Mouse (Mus musculus): ENCODE data around the gene Abhd6. TPM values are rescaled to one million over a fixed set of nuclear protein-coding genes. Genes with fewer than 3 reads are reported as not detected.

Abhd6 gene
- total RNA-seq, 2 experiments from 2014 or later, result 0.47 to 0.54 TPM

DNA sequence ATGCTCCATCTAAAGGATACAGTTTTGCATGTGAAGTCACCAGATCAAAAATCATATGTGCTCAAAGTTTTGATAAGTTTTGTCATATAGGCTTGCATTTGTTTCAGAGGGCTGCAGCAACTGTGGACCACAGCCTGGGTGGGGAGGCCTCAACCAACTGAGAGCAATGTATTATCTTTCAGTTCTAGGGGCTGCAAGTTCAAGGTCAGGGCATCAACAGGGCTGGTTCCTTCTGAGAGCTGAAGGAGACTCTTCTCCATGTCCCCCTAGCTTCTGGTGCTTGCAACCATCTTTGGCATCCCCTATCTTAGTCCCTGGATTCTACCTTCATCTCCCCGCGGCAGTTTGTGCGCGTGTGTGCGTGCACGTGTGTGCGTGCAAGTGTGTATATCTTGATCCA lies 50.0 kb downstream of the Abhd6 start:
- no peak for ATAC-seq (replicated peaks; ENCODE audit: poor library complexity)

DNA sequence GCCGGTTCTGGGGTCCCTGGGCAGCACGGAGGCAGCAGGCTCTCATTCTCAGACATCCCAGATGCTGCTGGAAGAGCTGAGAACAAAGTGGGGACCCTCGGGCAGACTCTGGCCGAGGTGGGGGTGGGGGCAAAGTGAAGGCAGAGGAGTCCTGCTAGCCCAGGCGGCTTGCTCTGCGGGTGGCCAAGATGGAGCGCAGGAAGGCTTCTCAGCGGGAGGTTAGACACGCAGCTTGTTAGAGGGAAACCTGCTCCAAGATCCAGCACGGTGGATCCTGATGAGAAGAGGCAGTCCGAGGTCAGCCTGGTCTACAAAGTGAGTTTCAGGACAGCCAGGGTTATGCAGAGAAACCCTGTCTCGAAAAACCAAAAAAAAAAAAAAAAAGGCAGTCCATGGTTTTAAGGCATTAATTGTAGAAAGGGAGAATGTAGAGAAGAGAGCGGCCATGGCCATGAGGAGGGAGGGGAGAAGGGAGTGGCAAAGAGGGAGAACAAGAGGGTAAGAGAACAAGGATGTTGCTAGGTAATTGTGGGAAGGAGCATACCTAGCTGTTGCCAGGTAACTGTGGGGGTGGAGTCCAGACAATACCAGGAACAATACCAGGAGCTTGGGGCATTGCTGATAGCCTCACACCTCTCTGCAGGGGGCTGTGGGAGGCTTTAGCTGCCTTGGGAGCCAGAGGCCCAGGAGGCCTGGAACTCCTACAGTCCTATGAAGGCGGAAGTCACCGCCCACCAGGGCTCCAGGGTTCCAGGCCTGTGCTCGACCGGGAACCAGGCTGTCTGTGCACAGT lies 51.8 kb downstream of the Abhd6 start:
- ATAC-seq (replicated peaks; ENCODE audit: poor library complexity), result no peak

GRCm38 (mm10) chr14:8056076-8056475 lies 53.4 kb downstream of the Abhd6 start:
- ATAC-seq (replicated peaks; ENCODE audit: poor library complexity), result no peak

DNA sequence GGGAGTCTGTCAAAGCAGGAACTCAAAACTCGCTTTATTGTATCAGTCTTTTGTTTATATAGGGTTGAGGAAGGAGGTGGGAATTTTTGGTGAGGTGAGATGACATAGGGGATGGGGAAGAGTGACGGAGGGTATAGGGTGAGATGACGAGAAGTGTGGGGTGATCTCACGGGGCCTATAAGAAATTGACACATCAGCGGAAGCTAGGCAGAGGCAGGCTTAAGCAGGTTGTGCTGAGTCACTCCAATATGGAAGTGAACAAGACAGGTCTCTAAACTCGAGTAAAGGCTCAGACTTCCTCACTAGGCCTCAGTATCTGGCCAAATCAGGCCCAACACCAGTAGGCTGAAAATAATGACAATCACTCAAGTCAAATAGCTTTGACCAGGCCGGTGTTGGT lies 57.2 kb downstream of the Abhd6 start:
- ATAC-seq (replicated peaks; ENCODE audit: poor library complexity), result no peak

- ATAC-seq (replicated peaks; ENCODE audit: poor library complexity), result no peak
Measured at GRCm38 (mm10) chr14:8062076-8062475, 59.4 kb downstream of the Abhd6 start.

GRCm38 (mm10) chr14:8062537-8063301 lies 60.0 kb downstream of the Abhd6 start:
- ATAC-seq (replicated peaks; ENCODE audit: poor library complexity), result no peak

DNA sequence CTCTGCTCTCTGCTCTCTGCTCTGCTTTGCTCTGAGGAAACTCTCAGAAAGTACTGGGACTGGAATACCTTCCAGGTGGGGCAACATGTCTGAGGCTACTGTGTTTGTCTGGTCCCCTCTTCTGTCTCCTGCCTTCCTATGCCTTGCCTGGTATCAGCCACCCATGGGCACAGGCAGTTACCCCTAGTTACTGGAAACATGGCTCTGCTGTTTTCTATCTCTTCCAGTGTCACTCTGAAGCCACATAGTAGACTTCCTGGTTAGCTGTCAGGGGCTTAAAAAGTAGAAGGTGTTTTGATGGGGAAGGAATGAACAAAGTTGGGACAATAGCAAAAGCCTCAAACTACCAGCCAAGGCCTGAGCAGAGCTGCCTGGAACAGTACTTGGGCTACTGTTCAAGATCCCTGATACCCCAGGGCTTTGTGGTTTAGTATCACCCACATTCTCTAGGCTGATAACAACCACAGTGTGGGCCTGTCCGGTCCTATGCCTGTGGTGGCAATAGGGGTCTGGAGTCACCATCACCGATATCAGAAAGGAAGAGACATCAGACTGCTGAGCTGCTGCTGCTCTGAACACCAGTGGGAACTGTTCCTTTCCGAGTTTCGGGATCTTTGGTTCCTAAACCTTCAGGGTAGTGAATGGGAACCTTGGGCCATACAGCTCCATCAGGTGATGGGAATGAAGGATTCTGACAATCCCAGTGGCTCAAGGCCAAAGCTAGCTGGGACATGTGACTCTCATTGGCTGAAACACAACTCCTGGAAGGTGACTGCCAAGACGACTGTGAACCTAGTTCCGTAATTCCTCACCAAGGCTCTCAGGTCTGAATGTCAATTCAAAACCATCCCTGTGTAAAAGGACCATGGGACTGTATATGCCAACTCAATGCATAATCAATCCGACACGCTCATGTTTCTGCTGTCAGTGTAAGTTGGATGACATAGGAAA lies 61.4 kb downstream of the Abhd6 start:
- ATAC-seq (replicated peaks; ENCODE audit: poor library complexity), result peak; percentile 92

- ATAC-seq (replicated peaks; ENCODE audit: poor library complexity), result peak; percentile 95
Measured at GRCm38 (mm10) chr14:8080165-8080679, 77.5 kb downstream of the Abhd6 start, which contains the start of gene Rpp14. Gene Rpp14, plus strand, starts transcription at chr14:8080367.

DNA sequence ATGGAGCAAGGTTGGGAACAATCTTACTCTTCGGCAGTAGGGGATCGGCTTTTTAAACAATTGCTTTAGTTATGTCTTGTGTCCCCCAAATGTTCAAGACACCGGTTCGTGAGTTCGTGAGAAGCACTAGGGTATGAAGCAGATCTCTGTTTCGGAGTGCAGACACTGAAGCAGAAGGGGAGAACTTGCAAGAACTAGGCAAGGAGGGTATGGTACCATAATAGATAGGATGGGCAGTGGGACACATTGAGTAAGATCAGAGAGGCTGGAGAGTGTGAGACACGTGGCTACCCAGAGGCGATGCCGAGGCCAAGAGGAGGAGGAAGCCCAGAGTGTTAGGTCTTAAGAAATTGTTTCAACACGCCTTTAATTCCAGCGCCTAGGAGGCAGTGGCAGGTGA lies 78.0 kb downstream of the Abhd6 start:
- peak; percentile 76 for ATAC-seq (replicated peaks; ENCODE audit: poor library complexity)

- ATAC-seq (replicated peaks; ENCODE audit: poor library complexity), result no peak
Measured at GRCm38 (mm10) chr14:8082949-8083348, 80.2 kb downstream of the Abhd6 start.

DNA sequence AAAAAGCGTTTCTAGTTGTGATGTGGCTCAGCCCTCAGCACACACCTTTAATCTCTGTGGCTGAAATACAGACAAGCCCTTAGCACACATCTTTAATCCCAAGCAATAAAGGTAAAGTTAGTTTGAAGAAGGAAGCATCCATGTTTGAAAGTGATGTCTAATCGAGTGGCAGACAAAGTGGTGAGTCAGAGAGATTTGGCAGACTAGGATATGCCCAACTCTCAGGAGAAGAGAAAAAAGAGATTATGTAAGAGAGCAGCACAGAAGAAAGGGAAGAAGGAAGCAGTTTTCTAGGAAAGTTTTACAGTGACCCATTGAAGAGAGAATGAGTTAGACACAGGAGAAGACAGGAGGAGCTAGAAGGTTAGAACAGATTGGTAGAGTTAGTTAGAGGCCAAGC lies 86.3 kb downstream of the Abhd6 start:
- ATAC-seq (replicated peaks; ENCODE audit: poor library complexity), result no peak

DNA sequence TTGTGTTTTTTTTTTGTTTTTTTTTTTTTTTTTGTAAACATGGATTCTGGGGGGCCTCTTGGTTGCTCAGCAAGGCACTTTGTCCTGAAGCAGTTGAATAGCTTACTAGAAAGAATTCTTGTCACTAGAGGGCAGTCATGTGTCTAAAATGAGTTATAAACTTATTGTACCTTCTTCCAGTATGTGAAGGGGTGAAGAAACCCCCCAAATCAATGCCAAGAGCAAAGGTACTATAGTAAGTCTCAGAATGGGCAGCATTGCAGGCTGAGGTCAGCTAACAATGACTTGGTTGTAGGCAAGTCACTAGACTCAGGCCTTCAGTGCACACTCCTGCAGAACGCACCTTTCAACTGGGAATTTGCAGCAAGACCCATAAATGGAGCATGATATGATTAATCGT lies 89.9 kb downstream of the Abhd6 start:
- ATAC-seq (replicated peaks; ENCODE audit: poor library complexity), result peak; percentile 47

- peak; percentile 61 for ATAC-seq (replicated peaks; ENCODE audit: poor library complexity)
Measured at GRCm38 (mm10) chr14:8093427-8093826, 90.7 kb downstream of the Abhd6 start.

DNA sequence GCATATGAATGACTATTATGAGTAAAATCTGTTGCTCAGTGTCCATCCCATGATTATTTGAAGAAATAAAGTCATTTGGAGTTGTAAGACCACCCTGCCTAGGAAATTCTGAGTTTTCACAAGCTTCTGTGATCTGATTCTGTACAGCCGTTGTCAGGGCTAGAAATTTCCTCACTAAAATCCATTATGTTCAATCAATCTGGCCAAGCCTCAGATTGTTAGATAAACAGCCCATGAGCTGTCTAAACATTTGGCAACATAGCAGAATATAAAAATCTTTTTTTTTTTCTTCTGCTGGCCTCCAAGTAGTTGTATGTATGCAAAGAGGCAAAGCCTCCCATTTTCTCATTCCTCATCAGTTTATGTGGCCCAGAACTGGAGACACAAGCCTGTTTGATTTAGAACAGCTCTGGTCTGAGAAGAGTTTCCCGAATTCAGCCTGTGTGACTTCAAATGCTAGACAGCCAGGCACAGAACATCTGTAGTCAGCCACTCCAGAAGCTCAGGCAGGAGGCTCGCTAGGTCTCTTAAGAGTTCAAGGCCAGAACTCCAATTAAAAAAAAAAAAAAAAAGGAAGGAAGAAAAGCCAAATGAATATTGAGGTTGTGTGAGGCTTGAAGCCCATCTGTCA lies 92.3 kb downstream of the Abhd6 start:
- no peak for ATAC-seq (replicated peaks; ENCODE audit: poor library complexity)

- ATAC-seq (replicated peaks; ENCODE audit: poor library complexity), result no peak
Measured at GRCm38 (mm10) chr14:8095562-8095950, 92.9 kb downstream of the Abhd6 start.

- ATAC-seq (replicated peaks; ENCODE audit: poor library complexity), result peak; percentile 68
Measured at GRCm38 (mm10) chr14:8097978-8098686, 95.4 kb downstream of the Abhd6 start, which contains the start of gene Pxk. Gene Pxk, plus strand, starts transcription at chr14:8098211.

DNA sequence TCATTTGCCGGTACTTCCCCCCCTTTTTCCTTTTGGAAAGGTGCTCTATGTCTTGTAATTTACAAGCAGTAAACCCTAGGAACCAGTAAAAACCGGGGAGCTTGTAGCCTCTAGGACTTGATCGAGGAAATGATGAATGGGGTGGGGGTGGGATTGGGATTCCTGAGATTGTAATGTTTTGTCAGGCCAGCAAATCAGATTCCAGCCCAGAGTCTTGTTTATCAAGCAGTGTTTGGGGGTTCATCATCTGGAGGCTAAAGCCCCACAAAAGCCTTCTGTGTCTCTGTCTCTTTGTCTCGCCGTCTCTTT lies 95.9 kb downstream of the Abhd6 start:
- ATAC-seq (replicated peaks; ENCODE audit: poor library complexity), result no peak

DNA sequence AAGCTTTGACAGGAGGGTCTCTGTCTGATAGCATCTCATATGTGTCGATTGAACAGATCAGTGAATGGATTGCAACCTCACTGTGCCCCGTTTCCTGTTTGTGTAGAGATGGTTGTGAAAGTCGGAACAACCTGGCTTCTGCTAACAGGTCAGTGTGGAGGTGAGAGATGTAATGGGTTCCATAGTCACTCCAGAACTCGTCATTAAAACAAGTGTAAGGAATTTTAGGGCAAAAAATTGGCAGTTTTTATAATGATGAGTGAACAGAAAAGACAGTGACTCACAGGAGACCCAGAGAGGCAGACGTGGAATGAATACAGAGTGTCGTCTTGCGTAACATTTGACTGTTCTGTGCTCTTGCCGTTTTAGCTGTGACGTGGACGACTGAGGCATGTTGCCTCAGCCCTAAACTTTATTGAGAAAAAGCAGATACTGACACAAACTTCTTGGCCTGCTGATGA lies 96.9 kb downstream of the Abhd6 start:
- ATAC-seq (replicated peaks; ENCODE audit: poor library complexity), result peak; percentile 73

DNA sequence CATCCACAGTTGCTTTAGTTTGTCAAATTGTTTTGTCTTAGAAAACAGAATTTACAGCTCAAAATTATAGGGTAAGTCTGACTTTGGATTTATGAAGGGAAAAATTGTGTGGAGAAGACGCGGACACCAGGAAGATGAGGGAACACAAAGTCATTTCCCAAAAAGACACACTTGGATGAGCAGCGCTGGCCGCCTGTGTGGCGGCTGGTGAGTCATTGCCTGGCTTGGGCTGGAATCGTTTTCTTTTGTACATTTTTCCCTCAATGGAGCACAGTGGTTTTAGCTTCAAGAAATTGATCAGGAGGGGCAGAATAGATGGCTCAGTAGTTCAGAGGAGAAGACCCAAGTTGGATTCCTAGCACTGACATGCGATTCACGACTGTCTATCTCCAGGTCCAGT lies 99.2 kb downstream of the Abhd6 start:
- no peak for ATAC-seq (replicated peaks; ENCODE audit: poor library complexity)

- ATAC-seq (replicated peaks; ENCODE audit: poor library complexity), result no peak
Measured at GRCm38 (mm10) chr14:8102676-8103075, 100.0 kb downstream of the Abhd6 start.

Measured in megakaryocyte progenitor cell, adult 5-6 weeks (primary cell).